Comparison of ENCODE assay signal across 8 mouse cellular contexts in genomic region chr4:122890881-122891481, GRCm38 (mm10). TPM values are rescaled to one million over a fixed set of nuclear protein-coding genes. Genes with fewer than 3 reads are reported as not detected.
DNase-seq lines count a peak whose midpoint lies in the region; ATAC-seq and TF ChIP-seq lines count a peak whose summit lies in the region.

No protein-coding gene starts in this region.

- H3K9ac ChIP-seq in forebrain, embryonic 13.5 days = 0 out of 2 replicates have a peak overlapping the region, but pooled peaks have one; percentile 21
- no peak overlapping the region for H3K9ac ChIP-seq in heart, embryonic 15.5 days

- no peaks in the 10 kb centered on the region for H3K9me3 ChIP-seq in forebrain, embryonic 13.5 days (replicated peaks)
- H3K9me3 ChIP-seq in heart, embryonic 15.5 days (replicated peaks) = no peaks in the 10 kb centered on the region

- H3K27ac ChIP-seq in forebrain, embryonic 13.5 days = peak overlapping the region; percentile 74
- peak overlapping the region; percentile 55 for H3K27ac ChIP-seq in heart, embryonic 15.5 days
- peak overlapping the region; percentile 66; the same call in 1 of the 2 replicates for H3K27ac ChIP-seq in small intestine, adult 2 months (ENCODE audit: insufficient read depth, low read depth, low read length)

- H3K4me1 ChIP-seq in forebrain, embryonic 13.5 days = peaks cover 21% of the 10 kb centered on the region
- peaks cover 22% of the 10 kb centered on the region for H3K4me1 ChIP-seq in heart, embryonic 15.5 days (replicated peaks)
- peaks cover 13% of the 10 kb centered on the region; the same call in 1 of the 2 replicates for H3K4me1 ChIP-seq in small intestine, adult 2 months (ENCODE audit: control insufficient read depth, insufficient read depth, insufficient read length, low read length)

- H3K4me2 ChIP-seq in forebrain, embryonic 13.5 days = 0 out of 2 replicates have a peak overlapping the region, but pooled peaks have one; percentile 12
- no peak overlapping the region; the same call in 1 of the 2 replicates for H3K4me2 ChIP-seq in heart, embryonic 15.5 days

- no peak overlapping the region for H3K4me3 ChIP-seq in forebrain, embryonic 13.5 days
- H3K4me3 ChIP-seq in heart, embryonic 15.5 days = no peak overlapping the region
- H3K4me3 ChIP-seq in small intestine, adult 2 months (ENCODE audit: low read depth, low read length) = no peak overlapping the region

- no peak for TF ChIP-seq CTCF in small intestine, adult 2 months (IDR thresholded peaks at IDR 0.05; ENCODE audit: extremely low read depth, insufficient read length, insufficient replicate concordance, low read depth, low read length)

- peak; percentile 11 for DNase-seq in 3134 (ENCODE audit: extremely low read depth, insufficient read length, low spot score)
- peak; percentile 69 for DNase-seq in adipocyte (ENCODE audit: low spot score)
- DNase-seq in layer of hippocampus, adult 9-10 months (ENCODE audit: low spot score) = peak; percentile 75
- no peak for DNase-seq in spleen, postnatal 14 days (ENCODE audit: low spot score in 2 of 2)

- 11% methylated on average over 3 of the region's 3 CpGs for WGBS in forebrain, embryonic 13.5 days
- 8% methylated on average over 3 of the region's 3 CpGs for WGBS in heart, embryonic 15.5 days
- 42% methylated on average over 3 of the region's 3 CpGs for WGBS in small intestine, adult 2 months

- ATAC-seq in forebrain, embryonic 13.5 days = peak; percentile 79
- ATAC-seq in heart, embryonic 15.5 days (replicated peaks; ENCODE audit: insufficient number of reproducible peaks, insufficient read depth, low FRiP score, low read depth) = peak; percentile 48
- peak; percentile 23 for ATAC-seq in megakaryocyte progenitor cell, adult 5-6 weeks (replicated peaks; ENCODE audit: poor library complexity)

- TF ChIP-seq POLR2A in small intestine, adult 2 months (IDR thresholded peaks at IDR 0.05; ENCODE audit: low read depth, low read length) = no peak

- H3K27me3 ChIP-seq in forebrain, embryonic 13.5 days = no peaks in the 10 kb centered on the region
- no peaks in the 10 kb centered on the region for H3K27me3 ChIP-seq in heart, embryonic 15.5 days
- no peaks in the 10 kb centered on the region for H3K27me3 ChIP-seq in small intestine, adult 2 months (ENCODE audit: control insufficient read depth, insufficient read depth, low read length)

- no peaks in the 10 kb centered on the region for H3K36me3 ChIP-seq in forebrain, embryonic 13.5 days (ENCODE audit: poor library complexity, severe bottlenecking)
- H3K36me3 ChIP-seq in heart, embryonic 15.5 days = no peaks in the 10 kb centered on the region
- no peaks in the 10 kb centered on the region for H3K36me3 ChIP-seq in small intestine, adult 2 months (ENCODE audit: control insufficient read depth, insufficient read depth, low read length)

RNA-seq across cellular contexts. Expression of gene Cap1, which starts 5.1 kb away (rescaled TPM):
- polyA plus RNA-seq in forebrain, embryonic 13.5 days (2015; fragmentation: Nextera tagmentation; extraction: Ambion mirVana) = 70.7 and 71.3 TPM in 2 replicates
- polyA plus RNA-seq in heart, embryonic 15.5 days (2015; fragmentation: Nextera tagmentation; extraction: Ambion mirVana) = 41.4 and 51.0 TPM in 2 replicates
- total RNA-seq in megakaryocyte progenitor cell, adult 5-6 weeks (2015) = 125 and 140 TPM in 2 replicates
- 169 and 175 TPM in 2 replicates for total RNA-seq in megakaryocyte progenitor cell, adult 5-6 weeks (2017)
- 46.5 and 85.8 TPM in 2 replicates for polyA plus RNA-seq in small intestine, adult 2 months (2012; rRNA removed)

RNA-seq across cellular contexts. Expression of gene Ppt1, which starts 54.9 kb away (rescaled TPM):
- 71.1 and 73.2 TPM in 2 replicates for polyA plus RNA-seq in forebrain, embryonic 13.5 days (2015; fragmentation: Nextera tagmentation; extraction: Ambion mirVana)
- 57.9 and 80.6 TPM in 2 replicates for polyA plus RNA-seq in heart, embryonic 15.5 days (2015; fragmentation: Nextera tagmentation; extraction: Ambion mirVana)
- 120 and 123 TPM in 2 replicates for total RNA-seq in megakaryocyte progenitor cell, adult 5-6 weeks (2015)
- 71.5 and 79.3 TPM in 2 replicates for total RNA-seq in megakaryocyte progenitor cell, adult 5-6 weeks (2017)
- polyA plus RNA-seq in small intestine, adult 2 months (2012; rRNA removed) = 6.9 and 10.1 TPM in 2 replicates

Comparison
In these comparisons a context has a peak if more than half of its experiments do, and no peak if none do; other contexts are left out.
1. DNase-seq: peak in 3134 (single experiment), adipocyte (single experiment) and layer of hippocampus, adult 9-10 months (single experiment); none in spleen, postnatal 14 days (0 of 2).
2. ATAC-seq: peak in every context shown above with its lines; median percentile 79 in forebrain, embryonic 13.5 days; 48 in heart, embryonic 15.5 days; 23 in megakaryocyte progenitor cell, adult 5-6 weeks.
3. Peak in every context shown above with its lines, with median percentiles within 50 percentile points of each other: H3K27ac ChIP-seq.